Mouse (Mus musculus) midbrain, embryonic 13.5 days (tissue): ENCODE measurements around the gene Arfip1. TPM values are rescaled to one million over a fixed set of nuclear protein-coding genes. Genes with fewer than 3 reads are reported as not detected.

Experiments used
- ATAC-seq: fragments of 200-750 bp; cut with Nextera tagmentation; 2 replicates; pipeline ENCODE4 v1.8.0; 2017; ENCODE audit warnings: mild to moderate bottlenecking, moderate TSS enrichment, moderate library complexity
- H3K27ac ChIP-seq: fragments of 300-500 bp; sonication (generic); 2 replicates; pipeline ENCODE4 v1.5.1; 2015; ENCODE audit warnings: inconsistent platforms, mild to moderate bottlenecking, moderate library complexity
- H3K27me3 ChIP-seq: fragments of 300-500 bp; sonication (generic); 2 replicates; pipeline ENCODE4 v1.6.1; 2015; ENCODE audit warnings: mild to moderate bottlenecking, inconsistent platforms
- H3K36me3 ChIP-seq: fragments of 300-500 bp; sonication (generic); 2 replicates; pipeline ENCODE4 v1.6.1; 2015; ENCODE audit warnings: mild to moderate bottlenecking, inconsistent platforms
- H3K4me1 ChIP-seq: fragments of 300-500 bp; sonication (generic); replicated peaks from 2 replicates; pipeline ENCODE4 v1.6.1; 2015; ENCODE audit warnings: inconsistent platforms
- H3K4me2 ChIP-seq: fragments of 300-500 bp; sonication (generic); replicated peaks from 2 replicates; pipeline ENCODE4 v1.6.1; 2015; ENCODE audit warnings: moderate library complexity, mild to moderate bottlenecking, inconsistent platforms
- H3K4me3 ChIP-seq: fragments of 300-500 bp; sonication (generic); replicated peaks from 2 replicates; pipeline ENCODE4 v1.5.1; 2015; ENCODE audit warnings: mild to moderate bottlenecking, inconsistent platforms
- H3K9ac ChIP-seq: fragments of 300-500 bp; sonication (generic); replicated peaks from 2 replicates; pipeline ENCODE4 v1.6.1; 2015; ENCODE audit warnings: mild to moderate bottlenecking, inconsistent platforms
- H3K9me3 ChIP-seq: fragments of 300-500 bp; sonication (generic); 2 replicates; pipeline ENCODE4 v1.6.1; 2016; ENCODE audit warnings: mild to moderate bottlenecking, inconsistent platforms
- WGBS: fragments of 180-500 bp; shearing (Covaris S2); methylation state at CpG from one replicate; pipeline ENCODE4 v1.1.7; 2015; 5-methylcytosine and 5-hydroxymethylcytosine counted together
- polyA plus RNA-seq: library from polyadenylated mRNA; unstranded; fragments of >200 nt; fragmentation: Nextera tagmentation; extraction: Ambion mirVana; gene quantifications from 2 replicates; pipeline ENCODE4 v1.2.1, GENCODE M21; 2015

Arfip1 gene
- polyA plus RNA-seq, 1 experiment from 2014 or later: 23.4 TPM

DNA sequence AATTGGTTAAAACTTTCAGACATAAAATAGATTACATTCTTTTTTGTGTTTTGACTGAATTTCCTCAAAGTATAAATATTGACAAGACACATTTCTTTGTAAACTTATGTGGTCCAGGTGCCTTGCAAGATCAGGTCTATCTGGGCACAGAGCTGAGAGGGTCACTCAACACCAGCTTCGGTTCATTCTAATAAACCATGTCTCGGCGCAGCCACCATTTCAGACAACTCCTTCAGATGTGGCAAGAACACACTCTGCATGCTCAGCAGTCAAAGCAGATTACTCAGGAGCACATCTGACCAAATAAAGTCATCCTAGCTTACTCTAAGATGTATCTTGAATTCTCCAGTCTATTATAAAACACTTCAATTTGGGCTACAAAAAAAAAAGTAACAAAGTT lies 66.3 kb downstream of the Arfip1 start:
- Histone ChIP-seq H3K4me1 (no peaks in the 10 kb centered on the region), H3K27me3 (no peaks in the 10 kb centered on the region), H3K9ac (no peak overlapping the region), H3K9me3 (no peaks in the 10 kb centered on the region), H3K4me2 (no peak overlapping the region), H3K27ac (no peak overlapping the region), H3K4me3 (no peak overlapping the region), H3K36me3 (0 out of 2 replicates have a peak, but pooled peaks cover 5% of the 10 kb centered on the region)
- no peak for ATAC-seq
- 87% methylated on average over 3 of the region's 3 CpGs for WGBS

DNA sequence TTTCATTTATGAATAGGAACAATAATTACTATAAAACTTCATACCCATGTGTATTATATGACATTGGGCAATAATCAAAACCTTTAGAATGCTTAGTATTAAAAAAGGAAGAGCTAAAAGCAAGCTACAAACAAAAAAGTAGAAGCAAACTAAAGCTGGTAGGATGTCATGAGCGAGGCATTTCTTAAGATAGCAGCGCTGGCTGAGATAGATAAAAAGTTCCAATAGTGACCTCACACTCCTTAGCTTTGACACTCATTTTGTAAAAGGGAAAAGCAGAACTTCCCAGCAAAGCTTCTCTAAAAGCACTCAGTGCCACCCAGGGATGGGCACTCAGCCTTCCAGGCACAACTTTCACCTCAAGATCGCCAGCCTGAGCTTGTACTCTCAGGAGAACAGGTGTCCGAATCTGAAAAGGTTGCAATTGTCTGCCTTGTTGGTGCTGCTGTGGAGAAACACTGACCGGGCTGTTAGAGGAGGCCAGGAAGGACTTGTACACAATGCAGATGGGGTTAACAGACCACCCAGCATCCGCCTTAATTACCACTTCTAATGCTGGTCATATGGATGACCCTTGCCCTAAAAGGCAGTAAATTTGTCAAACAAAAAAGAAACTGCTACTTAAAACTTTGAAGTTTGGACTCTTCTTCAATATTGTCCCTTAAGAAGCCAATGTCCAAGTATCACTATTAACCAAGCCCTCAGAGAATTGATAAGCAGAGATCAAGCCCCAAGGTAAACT lies 69.5 kb downstream of the Arfip1 start:
- 78% methylated on average over 6 of the region's 6 CpGs for WGBS
- ATAC-seq: no peak

GRCm38 (mm10) chr3:84505193-84505592 lies 77.2 kb downstream of the Arfip1 start:
- Histone ChIP-seq H3K27me3 (no peaks in the 10 kb centered on the region), H3K9ac (no peak overlapping the region), H3K4me2 (no peak overlapping the region), H3K27ac (no peak overlapping the region), H3K4me3 (no peak overlapping the region), H3K4me1 (peaks cover 12% of the 10 kb centered on the region), H3K9me3 (no peaks in the 10 kb centered on the region), H3K36me3 (peaks cover 9% of the 10 kb centered on the region)
- 87% methylated on average over 4 of the region's 4 CpGs for WGBS
- no peak for ATAC-seq

More for the DNA sequence above, 69.5 kb downstream of the Arfip1 start:
- Histone ChIP-seq H3K27me3 (no peaks in the 10 kb centered on the region), H3K4me2 (no peak overlapping the region), H3K9me3 (no peaks in the 10 kb centered on the region), H3K27ac (no peak overlapping the region), H3K4me3 (no peak overlapping the region), H3K4me1 (no peaks in the 10 kb centered on the region), H3K36me3 (no peaks in the 10 kb centered on the region), H3K9ac (no peak overlapping the region)

GRCm38 (mm10) chr3:84504291-84504690 lies 78.1 kb downstream of the Arfip1 start:
- WGBS: 93% methylated on average over 8 of the region's 8 CpGs
- H3K9me3 ChIP-seq: no peaks in the 10 kb centered on the region

DNA sequence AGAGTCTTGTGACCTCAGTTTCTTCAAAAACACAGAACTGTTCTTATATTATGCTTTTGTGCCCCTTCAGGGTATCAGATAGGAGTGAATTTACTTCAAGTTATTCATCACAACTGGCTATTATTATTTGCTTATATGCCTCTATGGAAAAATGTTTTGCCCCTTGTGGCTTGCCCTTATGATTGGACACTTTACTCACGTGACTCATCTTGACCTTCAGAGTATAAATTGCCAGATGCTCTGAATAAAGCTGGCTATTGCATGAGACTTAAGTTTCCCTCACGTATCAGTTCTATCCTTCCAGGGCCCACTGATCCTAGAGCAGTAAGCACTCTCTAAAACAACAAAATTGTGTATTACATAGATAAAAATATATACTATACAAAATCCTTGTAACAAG lies 80.3 kb downstream of the Arfip1 start:
- Histone ChIP-seq H3K36me3 (peaks cover 9% of the 10 kb centered on the region), H3K4me3 (no peak overlapping the region), H3K9me3 (no peaks in the 10 kb centered on the region), H3K27me3 (no peaks in the 10 kb centered on the region), H3K4me2 (no peak overlapping the region), H3K4me1 (peaks cover 12% of the 10 kb centered on the region), H3K9ac (no peak overlapping the region), H3K27ac (no peak overlapping the region)
- no peak for ATAC-seq
- WGBS: 86% methylated on average over 2 of the region's 2 CpGs

More at GRCm38 (mm10) chr3:84504291-84504690, 78.1 kb downstream of the Arfip1 start:
- Histone ChIP-seq H3K36me3 (peaks cover 9% of the 10 kb centered on the region), H3K4me2 (no peak overlapping the region), H3K27ac (no peak overlapping the region), H3K4me1 (peaks cover 12% of the 10 kb centered on the region), H3K9ac (no peak overlapping the region), H3K27me3 (no peaks in the 10 kb centered on the region), H3K4me3 (no peak overlapping the region)
- no peak for ATAC-seq

- H3K4me2 ChIP-seq: no peak overlapping the region
- WGBS: 80% methylated on average over 10 of the region's 10 CpGs
- H3K27me3 ChIP-seq: no peaks in the 10 kb centered on the region
- H3K9ac ChIP-seq: no peak overlapping the region
- no peaks in the 10 kb centered on the region for H3K9me3 ChIP-seq
- ATAC-seq: no peak
- H3K36me3 ChIP-seq: peaks cover 9% of the 10 kb centered on the region
- no peak overlapping the region for H3K27ac ChIP-seq
- peaks cover 12% of the 10 kb centered on the region for H3K4me1 ChIP-seq
- H3K4me3 ChIP-seq: no peak overlapping the region
Observed at GRCm38 (mm10) chr3:84500491-84500890, 81.9 kb downstream of the Arfip1 start.

DNA sequence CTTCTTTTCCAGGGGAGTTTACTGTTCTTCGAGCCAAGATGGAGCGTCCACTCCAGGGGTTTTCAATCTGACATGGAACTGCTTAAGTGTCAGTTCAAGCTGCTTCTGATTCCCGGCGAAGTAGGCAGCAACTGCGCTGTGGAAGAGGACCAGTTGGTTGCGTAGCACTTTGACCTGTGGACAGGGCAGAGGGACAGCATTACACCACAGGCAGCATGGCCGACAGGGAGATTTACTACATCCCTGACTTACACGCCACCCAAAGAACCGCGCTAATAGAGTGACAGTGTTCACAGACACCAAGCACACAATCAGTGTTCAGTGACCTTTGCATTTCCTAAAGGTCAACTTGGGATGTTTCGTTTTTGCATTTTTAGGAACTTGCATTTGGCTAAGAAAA lies 84.7 kb downstream of the Arfip1 start:
- Histone ChIP-seq H3K4me2 (no peak overlapping the region), H3K27ac (no peak overlapping the region), H3K9me3 (no peaks in the 10 kb centered on the region), H3K9ac (no peak overlapping the region), H3K27me3 (no peaks in the 10 kb centered on the region), H3K4me3 (no peak overlapping the region), H3K4me1 (peaks cover 12% of the 10 kb centered on the region), H3K36me3 (peaks cover 4% of the 10 kb centered on the region; the same call in 1 of the 2 replicates)
- 80% methylated on average over 11 of the region's 11 CpGs for WGBS
- ATAC-seq: no peak

- Histone ChIP-seq H3K4me2 (no peak overlapping the region), H3K9ac (no peak overlapping the region), H3K4me1 (0 out of 2 replicates have a peak, but pooled peaks cover 8% of the 10 kb centered on the region), H3K4me3 (no peak overlapping the region), H3K27ac (no peak overlapping the region), H3K36me3 (no peaks in the 10 kb centered on the region), H3K27me3 (no peaks in the 10 kb centered on the region), H3K9me3 (no peaks in the 10 kb centered on the region)
- 95% methylated on average over 8 of the region's 8 CpGs for WGBS
- ATAC-seq: no peak
Observed at GRCm38 (mm10) chr3:84492657-84493056, 89.8 kb downstream of the Arfip1 start.

GRCm38 (mm10) chr3:84492148-84492547 lies 90.3 kb downstream of the Arfip1 start:
- H3K27ac ChIP-seq: no peak overlapping the region
- H3K9ac ChIP-seq: no peak overlapping the region
- WGBS: 93% methylated on average over 4 of the region's 4 CpGs
- no peak overlapping the region for H3K4me2 ChIP-seq
- 0 out of 2 replicates have a peak, but pooled peaks cover 8% of the 10 kb centered on the region for H3K4me1 ChIP-seq
- no peak for ATAC-seq
- H3K9me3 ChIP-seq: no peaks in the 10 kb centered on the region
- no peak overlapping the region for H3K4me3 ChIP-seq
- no peaks in the 10 kb centered on the region for H3K36me3 ChIP-seq
- no peaks in the 10 kb centered on the region for H3K27me3 ChIP-seq

DNA sequence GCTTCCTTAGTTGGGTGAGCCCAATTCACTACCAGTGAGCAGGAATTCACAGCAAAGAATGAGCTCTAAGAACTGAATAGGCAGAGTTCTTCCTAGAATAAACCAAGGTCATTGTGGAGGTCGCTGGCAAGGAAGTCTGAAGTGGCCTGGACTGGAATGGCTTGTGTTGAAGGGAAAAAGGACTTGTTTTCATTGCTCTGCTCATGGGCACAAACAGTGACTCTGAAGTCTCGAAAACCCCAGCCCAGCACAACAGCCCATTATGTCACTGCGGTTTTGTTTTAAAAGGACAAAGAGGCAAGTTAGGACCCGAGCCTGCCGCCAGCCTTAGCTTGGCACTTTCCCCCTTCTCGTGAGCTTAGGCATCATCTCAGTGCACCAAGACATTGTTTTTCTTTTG lies 93.7 kb downstream of the Arfip1 start:
- Histone ChIP-seq H3K4me1 (0 out of 2 replicates have a peak, but pooled peaks cover 8% of the 10 kb centered on the region), H3K27me3 (no peaks in the 10 kb centered on the region), H3K4me3 (no peak overlapping the region), H3K9me3 (no peaks in the 10 kb centered on the region), H3K36me3 (no peaks in the 10 kb centered on the region), H3K27ac (no peak overlapping the region), H3K9ac (no peak overlapping the region), H3K4me2 (no peak overlapping the region)
- WGBS: 43% methylated on average over 6 of the region's 6 CpGs
- ATAC-seq: no peak

GRCm38 (mm10) chr3:84484891-84485290 lies 97.5 kb downstream of the Arfip1 start:
- ATAC-seq: no peak

GRCm38 (mm10) chr3:84484333-84484732 lies 98.1 kb downstream of the Arfip1 start:
- Histone ChIP-seq H3K4me2 (no peak overlapping the region), H3K36me3 (no peaks in the 10 kb centered on the region), H3K4me3 (no peak overlapping the region), H3K4me1 (peaks cover 17% of the 10 kb centered on the region), H3K9ac (no peak overlapping the region), H3K27me3 (peaks cover 27% of the 10 kb centered on the region), H3K9me3 (no peaks in the 10 kb centered on the region), H3K27ac (no peak overlapping the region)
- no peak for ATAC-seq
- WGBS: 81% methylated on average over 4 of the region's 4 CpGs

More at GRCm38 (mm10) chr3:84484891-84485290, 97.5 kb downstream of the Arfip1 start:
- Histone ChIP-seq H3K4me1 (peaks cover 11% of the 10 kb centered on the region), H3K4me3 (no peak overlapping the region), H3K9ac (no peak overlapping the region), H3K27me3 (peaks cover 27% of the 10 kb centered on the region), H3K27ac (no peak overlapping the region), H3K36me3 (no peaks in the 10 kb centered on the region), H3K4me2 (no peak overlapping the region), H3K9me3 (no peaks in the 10 kb centered on the region)
- WGBS: 79% methylated on average over 3 of the region's 3 CpGs

DNA sequence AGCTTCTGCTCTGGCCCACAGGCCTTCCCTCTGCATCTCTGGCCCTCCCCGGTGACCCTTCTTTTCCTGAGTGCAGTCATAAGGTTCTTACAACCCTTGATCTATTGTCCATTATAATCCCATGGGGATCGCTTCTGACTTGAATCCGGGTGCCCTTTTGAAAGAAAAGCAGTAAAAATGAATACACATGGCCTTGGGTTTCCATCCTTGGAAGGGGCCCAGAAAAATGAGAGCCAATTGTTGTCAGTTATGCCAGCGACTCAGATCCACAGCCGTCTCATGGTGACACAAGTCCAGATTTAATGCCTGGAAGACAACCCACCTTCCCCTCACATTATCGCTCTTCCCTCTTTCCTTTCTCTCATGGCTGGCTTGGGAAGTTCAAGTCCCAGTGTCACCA lies 100.3 kb downstream of the Arfip1 start:
- Histone ChIP-seq H3K4me1 (peaks cover 29% of the 10 kb centered on the region), H3K4me2 (no peak overlapping the region), H3K9ac (no peak overlapping the region), H3K4me3 (no peak overlapping the region), H3K36me3 (no peaks in the 10 kb centered on the region), H3K27me3 (peaks cover 48% of the 10 kb centered on the region), H3K27ac (no peak overlapping the region), H3K9me3 (no peaks in the 10 kb centered on the region)
- 48% methylated on average over 6 of the region's 6 CpGs for WGBS
- ATAC-seq: no peak
